ENCODE assay signal across 20 mouse cellular contexts in the genomic region with DNA sequence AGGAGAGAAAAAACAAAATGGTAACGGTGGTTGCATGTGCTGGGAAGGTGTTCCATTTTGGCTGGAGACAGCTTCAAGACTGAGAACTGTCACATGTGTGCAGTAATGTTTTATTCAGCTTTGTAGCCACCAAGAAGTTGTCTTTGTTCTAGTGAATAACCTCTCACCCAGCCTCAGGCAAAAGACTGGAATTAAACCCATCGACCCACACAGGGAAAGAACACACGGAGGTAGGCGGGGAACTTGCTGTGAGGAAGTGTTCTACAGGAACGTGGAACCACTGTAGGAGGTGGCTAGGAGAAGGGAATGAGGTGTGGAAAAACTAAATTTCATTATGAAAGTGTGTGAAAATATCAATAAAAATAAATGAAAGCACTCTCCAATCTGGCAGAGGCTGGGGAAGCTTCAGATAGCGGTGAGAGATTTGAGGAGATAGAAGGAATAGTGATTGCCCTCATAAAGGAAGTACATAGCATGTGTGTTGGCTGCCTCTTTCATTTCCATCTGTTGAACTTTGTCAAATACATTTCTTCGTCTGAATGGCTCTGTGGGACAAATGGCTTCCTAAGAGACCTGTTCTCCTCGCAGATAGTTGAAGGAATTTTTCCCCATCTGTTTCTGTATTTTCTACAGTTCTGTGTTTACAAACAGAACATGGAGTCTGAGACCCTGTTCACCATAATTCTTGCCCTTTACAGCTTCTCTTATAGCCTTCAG.
"Had no signal": no experiment of that assay in that cellular context is flagged by ENCODE, and none has a peak within 500 bp of the region (broad histone marks: within the 10 kb centered on the region; RNA-seq: fewer than 3 reads in every experiment).

No protein-coding gene starts in this region.

- DNase-seq: kidney, adult 9 months; kidney, postnatal 36 days; layer of hippocampus, adult 9-11 months; liver; liver, embryonic 13.5 days; liver, postnatal 0 days; lung, postnatal 14 days; retina, postnatal 1 day; right cerebral cortex, postnatal 4 days; spleen, adult 18-20 months; thymus, adult 2 months; thymus, postnatal 25 days had no signal

- ATAC-seq: liver, postnatal 0 days; midbrain, embryonic 15.5 days had no signal

- H3K36me3 ChIP-seq: limb, embryonic 12.5 days; liver, embryonic 13.5 days; lung, embryonic 15.5 days; midbrain, embryonic 15.5 days; neural tube, embryonic 13.5 days; stomach, embryonic 15.5 days had no signal

- H3K4me1 ChIP-seq: limb, embryonic 12.5 days; liver, embryonic 13.5 days; lung, embryonic 15.5 days; megakaryocyte, embryonic 14.5 days; midbrain, embryonic 15.5 days; stomach, embryonic 15.5 days had no signal

- H3K27ac ChIP-seq: kidney, postnatal 0 days; limb, embryonic 12.5 days; liver, embryonic 13.5 days; lung, embryonic 15.5 days; macrophage; midbrain, embryonic 15.5 days; neural tube, embryonic 13.5 days; stomach, embryonic 15.5 days had no signal

- H3K9me3 ChIP-seq: limb, embryonic 12.5 days; liver, embryonic 13.5 days; lung, embryonic 15.5 days; midbrain, embryonic 15.5 days; neural tube, embryonic 13.5 days; stomach, embryonic 15.5 days had no signal

- H3K27me3 ChIP-seq: limb, embryonic 12.5 days; liver, embryonic 13.5 days; lung, embryonic 15.5 days; megakaryocyte, embryonic 14.5 days; midbrain, embryonic 15.5 days; neural tube, embryonic 13.5 days; stomach, embryonic 15.5 days had no signal

- H3K9ac ChIP-seq: limb, embryonic 12.5 days; liver, embryonic 13.5 days; liver, postnatal 0 days; lung, embryonic 15.5 days; midbrain, embryonic 15.5 days; neural tube, embryonic 13.5 days; stomach, embryonic 15.5 days had no signal

- H3K4me2 ChIP-seq: limb, embryonic 12.5 days; liver, embryonic 13.5 days; lung, embryonic 15.5 days; midbrain, embryonic 15.5 days; neural tube, embryonic 13.5 days; stomach, embryonic 15.5 days had no signal

- H3K4me3 ChIP-seq: limb, embryonic 12.5 days; liver, embryonic 13.5 days; lung, embryonic 15.5 days; megakaryocyte, embryonic 14.5 days; midbrain, embryonic 15.5 days; neural tube, embryonic 13.5 days; stomach, embryonic 15.5 days had no signal
